Mouse (Mus musculus) cerebellum, postnatal 4 days (tissue): ENCODE measurements around the gene Nln.

ENCODE experiments used
- DNase-seq, 2 experiments: peaks; one replicate each; pipeline ENCODE4 v3.0.0; 2022; ENCODE audit warnings: low spot score in 2 of 2, mixed read lengths in 1 of 2

Gene Nln

DNA sequence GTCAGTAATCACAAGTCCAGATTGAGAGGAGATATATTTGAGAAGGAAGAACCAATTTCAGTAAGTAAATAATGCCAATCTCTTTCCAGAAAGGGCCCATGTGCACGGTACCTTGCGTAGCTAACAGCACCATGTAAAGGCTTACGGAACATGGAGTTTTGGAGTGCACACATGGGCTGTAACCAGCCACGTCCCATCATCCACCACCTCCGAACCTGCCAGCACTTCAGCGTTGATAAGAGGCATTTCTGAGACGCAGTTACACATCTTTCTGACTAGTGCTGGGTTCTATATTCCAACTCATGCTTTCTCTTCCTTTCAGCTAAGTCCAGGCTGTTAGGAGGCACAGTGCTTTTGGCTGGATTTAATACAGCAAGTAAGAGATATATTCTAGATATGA is 12.2 kb downstream of the Nln start:
- no peak for DNase-seq

DNA sequence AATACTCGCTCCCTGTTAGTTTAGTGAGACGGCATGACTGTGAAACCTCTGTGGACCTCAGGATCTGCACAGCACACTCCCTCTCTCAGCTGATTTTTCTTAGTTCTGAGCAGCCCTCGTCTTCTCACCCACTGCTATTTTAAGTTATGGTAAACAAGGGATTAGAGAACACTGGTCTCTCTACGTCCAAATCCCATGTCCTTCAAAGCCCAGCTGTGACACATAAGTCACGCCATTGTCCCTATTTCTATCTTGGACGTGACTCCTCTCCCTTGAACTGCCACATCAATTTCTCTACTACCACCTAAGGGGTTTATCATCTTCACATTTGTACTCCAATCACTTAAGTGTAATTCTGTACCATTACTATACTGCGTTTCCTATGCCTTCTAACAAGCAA is 13.5 kb downstream of the Nln start:
- no peak for DNase-seq

DNA sequence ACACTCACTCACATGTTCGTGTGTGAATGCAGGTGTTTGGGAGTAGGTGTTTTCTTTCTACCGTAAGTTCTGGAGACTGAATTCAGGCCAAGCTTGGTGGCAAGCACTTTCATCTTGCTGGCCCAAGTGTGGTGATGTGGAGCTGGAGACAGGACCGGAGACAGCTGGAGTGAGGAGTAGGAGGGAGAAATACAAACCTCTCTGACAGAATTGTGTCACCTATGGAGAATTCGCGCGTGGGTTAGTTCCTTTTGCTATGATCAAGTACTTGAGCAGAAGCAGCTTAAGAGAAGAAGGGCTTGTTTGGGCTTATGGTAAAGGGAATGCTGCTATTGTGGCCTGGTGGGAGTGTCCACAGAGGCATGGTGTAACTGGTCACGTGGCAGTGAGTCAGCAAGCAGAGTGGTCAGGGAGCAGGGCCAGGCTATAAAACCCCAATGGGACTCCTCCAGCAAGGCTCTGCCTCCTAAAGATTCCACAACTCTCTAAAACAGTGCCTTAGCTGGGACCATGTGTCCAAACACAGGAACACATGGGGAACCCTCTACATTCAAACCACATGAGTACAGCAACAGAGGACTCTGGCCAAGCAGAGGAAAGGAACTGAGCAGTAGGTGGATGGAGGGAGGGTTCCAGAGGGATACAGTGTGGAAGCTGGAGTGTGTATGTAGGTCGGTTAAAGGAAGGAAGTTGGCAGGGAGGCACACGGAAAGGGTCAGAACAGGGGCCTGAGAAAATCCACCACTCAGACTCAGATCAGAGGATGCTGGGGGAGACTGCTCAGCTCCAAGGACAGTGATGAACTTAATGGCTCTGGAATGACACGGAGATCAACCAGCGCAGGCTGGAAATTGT is 14.7 kb downstream of the Nln start:
- no peak for DNase-seq

DNA sequence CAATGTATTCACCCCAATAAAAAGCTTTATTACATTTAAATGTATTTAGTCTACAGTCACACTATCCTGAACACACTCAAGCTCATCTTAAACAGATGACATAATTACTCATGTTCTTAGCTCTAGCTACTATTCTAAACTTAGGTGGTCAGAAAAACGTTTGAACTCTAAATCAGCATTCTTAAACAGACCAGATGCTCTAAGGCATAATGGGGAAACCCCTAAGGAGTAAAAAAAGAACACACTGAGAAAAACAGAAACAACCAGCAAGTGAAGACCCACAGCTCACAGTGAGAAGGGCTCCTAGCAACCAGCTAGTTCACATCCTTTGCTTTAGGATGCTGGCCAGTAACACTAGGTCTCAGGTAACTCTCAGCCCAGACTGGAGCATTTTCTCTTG is 17.7 kb downstream of the Nln start:
- no peak for DNase-seq

DNA sequence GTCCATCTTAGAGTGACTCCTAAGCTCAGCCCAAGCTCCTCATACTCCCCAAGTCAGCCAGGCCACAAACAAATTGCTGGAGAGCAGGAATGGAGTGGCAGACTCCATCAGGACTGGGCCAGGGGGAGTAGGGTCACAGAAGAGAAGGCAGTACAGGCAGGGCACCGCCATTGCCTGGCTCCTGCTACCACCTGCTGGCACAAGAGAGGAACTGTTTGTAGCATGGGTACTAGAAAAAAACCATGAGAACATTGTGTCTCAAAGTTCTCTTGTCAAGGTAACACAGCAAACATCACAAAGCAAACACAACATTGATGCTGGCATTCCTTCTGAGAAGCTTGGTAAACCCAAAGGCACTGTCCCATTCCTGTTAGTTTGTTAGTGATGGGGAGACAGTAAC is 20.0 kb downstream of the Nln start:
- DNase-seq = no peak

DNA sequence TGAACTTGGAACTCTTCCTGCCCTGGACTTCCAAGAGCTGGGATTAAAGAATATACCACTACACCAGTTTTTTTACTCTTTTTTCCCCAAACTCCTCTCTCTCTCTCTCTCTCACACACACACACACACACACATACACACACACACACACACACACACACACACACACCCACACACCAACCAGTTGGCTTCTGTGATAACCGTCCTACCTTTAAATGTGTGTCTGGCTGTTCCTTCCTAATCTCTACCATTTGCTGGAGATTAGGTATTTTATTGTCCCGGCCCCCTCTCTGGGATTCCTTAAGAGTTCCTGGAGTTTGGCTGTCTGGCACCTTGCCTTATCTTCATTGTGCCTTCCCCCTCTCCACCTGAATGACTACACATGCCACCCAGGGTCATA is 24.8 kb downstream of the Nln start:
- no peak for DNase-seq

DNA sequence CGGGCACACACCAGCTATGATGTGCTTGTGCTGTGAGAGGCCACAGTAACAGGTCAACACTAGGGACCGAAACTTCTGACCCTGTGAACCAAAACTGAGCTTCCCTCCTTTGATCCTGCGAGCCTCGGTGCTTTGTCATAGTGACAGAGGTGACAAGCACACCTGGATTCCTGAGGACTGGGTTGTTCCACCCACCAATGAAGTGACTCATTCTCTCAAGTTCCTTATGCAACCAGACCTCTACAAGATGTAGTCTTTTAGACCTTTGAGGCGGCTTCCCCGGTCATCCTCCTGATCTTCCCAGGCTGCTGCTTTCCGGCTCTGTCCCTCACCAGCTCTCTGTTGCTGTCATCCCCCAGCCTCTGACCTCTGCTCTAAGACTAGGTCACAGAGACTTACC is 26.9 kb downstream of the Nln start:
- DNase-seq = no peak

DNA sequence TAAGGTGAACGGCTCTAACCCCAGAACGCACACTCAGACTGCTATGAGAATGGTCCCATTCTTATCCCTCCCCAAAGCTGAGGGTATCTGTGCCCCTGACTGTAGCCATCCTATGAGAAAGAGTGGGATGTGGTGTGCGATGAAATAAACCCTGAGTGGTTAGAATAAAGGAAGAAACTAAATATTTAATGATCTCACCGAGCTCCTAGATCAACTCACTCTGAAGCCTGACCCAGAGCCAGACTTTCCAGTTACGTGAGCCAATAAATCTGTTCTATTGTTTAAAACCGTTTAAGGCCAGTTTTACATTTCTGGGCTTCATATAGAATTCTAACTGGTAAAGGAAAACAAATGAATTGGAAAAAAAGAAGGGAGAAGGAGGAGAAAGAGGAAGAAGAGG is 32.4 kb downstream of the Nln start:
- DNase-seq = no peak

DNA sequence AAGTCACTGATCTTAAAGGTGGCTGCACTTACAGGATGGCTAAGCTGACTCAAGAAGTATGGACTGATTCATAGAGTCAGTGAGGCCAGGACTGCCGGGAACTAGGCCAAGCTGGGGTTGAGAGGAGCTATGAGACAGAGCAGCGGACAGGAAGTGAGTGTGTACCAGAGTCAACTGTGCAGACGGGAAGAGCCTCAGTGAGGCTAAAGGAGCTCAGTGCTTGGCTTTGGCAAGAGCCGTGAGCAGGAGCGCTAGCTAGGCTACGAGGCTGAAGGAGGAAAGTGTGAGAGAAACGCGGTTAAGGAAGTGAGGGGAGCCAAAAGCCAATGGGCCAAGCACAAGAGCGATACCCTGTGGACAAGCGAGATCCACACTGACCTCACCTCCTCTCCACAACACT is 34.7 kb downstream of the Nln start:
- no peak for DNase-seq

DNA sequence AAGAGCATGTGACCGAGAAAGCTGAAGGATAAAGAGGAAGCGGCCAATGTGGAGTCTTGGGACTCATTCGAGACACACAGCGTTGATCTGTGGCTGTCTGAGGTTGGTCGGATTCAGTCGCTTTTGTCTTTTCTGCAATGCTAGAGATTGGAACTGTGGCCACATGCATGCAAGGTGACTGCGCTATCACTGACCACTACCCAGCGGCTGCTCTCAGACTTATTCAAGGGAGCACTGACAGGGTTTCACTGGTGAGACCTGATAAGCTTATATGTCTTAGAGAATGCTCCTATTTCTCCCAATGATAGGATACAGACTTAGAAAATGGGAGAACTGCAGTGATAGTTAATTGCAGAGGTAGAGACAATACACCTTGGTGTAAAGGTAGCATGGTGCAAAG is 35.2 kb downstream of the Nln start:
- DNase-seq = no peak

DNA sequence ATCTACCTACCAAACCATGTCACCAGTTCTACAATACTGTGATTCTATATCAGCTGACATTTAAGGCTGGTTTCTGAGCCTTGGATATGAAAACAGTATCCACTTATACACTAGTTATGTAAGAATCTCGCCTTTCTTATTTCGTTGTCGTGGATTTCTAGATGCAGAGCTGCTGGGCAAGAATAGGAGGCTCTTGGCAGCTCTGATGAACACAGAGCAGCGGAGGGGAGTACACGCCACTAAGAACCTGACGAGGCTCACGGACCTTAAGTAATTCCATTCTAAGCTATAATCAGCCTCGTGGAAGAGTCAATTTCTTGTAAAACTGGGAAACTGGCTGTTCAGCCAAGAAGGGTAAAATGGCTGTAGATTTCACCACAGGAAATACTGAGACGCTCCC is 37.1 kb downstream of the Nln start:
- DNase-seq = no peak

DNA sequence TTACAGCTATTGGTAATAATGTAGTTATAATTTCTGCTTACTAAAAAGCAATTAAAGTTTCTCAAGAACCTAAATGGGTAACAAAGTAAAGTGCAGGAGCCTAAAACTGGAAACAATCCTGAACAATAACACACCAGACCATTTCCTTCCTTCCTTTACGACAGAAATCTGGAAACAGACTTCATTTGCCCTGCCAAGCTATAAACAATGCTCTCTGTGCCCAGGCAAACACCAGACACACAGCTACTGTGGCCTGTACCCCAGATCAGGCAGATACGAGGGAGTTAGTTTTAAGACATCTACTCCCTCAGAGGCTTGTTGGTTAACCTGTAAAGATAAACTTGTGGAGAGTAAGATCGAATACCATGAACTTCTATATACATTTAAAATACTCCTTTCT is 38.7 kb downstream of the Nln start:
- DNase-seq = no peak

DNA sequence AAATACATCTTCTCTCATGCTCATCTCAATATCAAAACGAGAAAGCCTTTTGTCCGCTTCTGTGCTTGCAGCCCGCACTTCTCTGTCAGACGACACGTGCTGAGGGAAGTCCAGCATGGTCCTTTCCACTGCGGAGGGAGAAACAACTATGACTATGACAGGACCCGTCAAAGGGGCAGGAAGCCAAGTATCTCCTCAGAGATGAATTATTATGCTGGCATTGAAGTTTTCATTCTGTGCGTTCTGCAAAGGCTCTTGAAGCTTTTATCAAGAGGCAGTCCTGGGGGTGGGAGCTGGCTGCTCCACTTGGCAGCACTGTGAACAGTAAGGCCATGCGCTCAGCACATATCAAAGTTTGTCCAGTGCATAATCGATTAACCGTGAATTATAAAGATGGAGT is 40.2 kb downstream of the Nln start:
- no peak for DNase-seq

DNA sequence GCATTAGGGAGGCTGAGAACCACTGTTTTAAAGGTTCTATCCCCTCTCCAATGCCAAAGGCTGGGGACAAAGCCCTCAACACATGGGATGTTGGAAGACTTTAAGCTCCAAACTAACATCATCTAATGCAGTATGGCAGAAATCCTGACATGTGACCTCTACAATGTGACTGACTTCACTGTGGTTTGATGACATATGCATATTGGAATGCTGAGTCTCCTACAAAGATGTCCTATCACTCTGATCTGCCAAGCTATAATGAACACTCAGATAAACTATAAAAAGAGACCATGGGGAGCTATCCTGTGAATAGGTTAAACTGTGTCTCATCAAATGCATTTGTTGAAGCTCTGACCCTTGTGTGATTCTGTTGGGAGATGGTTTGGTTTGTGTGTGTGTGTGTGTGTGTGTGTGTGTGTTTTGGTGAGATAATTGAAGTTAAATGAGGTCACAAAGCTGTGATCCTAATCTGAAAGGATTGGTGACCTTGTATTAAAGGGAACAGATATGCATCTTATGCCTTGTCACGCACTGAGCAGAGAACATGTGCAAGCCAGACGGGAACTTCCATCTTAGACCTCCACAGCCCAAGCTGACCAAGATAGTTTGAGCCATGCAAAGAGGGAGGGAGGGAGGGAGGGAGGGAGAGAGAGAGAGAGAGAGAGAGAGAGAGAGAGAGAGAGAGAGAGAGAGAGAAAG is 43.6 kb downstream of the Nln start:
- no peak for DNase-seq

DNA sequence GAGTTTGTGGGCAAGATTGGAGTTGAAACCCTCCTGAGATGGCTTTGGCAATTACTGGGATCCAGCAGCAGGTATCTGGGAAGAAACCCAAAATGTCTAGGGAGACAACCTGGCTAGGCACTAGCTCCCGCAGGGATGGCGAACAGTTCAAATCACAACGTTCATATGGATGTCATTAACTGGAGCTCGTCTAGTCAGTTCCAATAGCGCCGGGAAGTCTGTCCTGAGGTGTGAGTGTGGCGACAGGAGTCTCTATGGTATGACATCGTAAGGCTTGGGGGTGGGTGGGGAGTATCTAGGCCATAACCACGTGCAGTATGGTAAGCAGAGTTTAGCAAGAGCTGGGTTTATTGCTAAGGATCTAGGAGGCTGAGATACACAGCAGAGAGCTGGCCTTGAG is 46.4 kb downstream of the Nln start:
- DNase-seq = no peak

DNA sequence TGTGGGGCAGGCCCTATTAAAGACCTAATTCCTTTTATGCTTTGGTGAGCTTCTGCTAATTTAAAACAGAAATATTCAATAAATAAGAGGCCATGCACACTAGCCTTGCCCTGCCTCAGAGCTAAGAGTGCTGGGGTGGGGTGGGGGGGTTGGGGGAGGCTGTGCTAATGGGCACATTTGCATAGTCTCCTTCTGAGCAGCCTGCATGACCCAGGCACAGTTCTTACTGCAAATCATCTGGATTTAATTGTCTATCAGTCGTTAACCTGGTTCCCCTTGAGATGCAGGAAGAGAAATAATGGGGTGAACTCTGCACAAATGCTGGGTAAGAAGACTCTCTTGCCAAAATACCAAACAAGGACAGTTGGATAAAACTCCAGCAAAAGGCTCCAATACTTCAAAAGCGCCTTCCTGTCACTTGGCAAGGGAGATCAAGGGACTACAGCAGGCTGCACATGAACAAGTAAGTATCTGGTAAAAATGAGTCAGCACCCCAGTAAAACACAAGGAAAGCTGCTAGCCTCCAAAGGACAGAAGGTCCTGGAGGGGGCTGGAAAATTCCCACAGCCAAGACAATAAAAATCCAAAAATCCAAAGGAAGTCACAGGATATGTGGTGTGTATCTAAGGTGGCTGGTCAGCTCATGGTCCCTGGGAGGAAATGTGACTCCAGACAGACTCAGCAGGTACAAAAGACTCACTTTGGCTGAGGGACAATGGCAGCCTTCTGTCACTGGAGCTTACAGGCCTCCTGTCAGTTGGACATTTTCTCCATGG is 47.3 kb downstream of the Nln start:
- no peak for DNase-seq

DNA sequence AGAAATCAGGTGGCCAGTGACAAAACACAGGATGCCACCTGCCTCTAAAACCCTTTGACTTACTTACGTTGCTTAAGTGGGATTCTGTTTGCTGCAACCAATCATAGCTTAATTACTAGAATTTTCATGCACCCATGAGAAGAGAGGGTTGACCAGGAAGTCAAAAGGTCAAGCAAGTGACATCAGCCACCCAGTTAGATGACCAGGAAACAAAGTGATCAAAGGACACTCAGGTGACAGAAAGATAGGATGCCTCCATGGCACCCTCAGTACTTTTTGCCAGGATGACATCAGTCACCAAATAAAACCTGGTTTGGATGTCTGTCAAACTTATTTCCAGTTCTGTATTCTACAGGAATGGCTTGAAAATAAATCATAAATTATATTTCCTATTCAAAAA is 49.2 kb downstream of the Nln start:
- no peak for DNase-seq

DNA sequence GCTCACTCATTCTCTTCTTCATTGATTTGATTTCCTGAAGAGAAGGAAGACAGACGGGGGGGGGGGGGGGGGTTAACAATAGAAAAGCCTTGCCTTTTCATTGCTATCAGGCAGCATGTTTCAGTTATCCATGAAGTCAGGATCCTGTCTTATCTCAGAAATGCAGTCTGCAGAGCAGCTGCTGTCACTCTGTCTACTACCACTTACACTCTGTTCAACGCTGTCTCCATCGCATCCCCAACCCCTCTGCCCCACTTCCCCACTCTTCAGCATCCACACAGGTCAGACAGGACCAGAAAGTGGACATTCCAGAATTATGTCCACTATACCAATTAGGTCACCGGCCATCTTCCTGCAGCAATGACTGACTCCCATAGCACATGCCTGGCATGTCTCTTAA is 49.9 kb downstream of the Nln start:
- no peak for DNase-seq

DNA sequence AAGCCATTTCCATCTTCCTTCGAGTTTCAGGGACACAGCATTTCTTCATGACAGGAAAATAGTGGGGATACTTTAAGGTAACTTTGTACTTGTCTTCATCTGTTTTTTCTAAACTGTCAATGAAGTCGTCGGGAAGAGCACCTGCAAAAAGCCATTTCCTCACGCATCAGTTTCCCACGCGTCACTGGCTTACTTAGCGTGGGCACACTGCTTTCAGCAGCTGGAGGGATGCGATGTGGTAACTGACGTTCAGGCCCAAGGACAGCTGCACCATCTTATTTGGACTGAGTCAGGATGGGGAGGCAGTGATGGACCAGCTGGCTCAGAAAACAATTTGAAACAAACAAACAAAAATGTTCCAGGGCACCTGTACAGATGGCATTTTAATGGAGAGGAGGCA is 50.7 kb downstream of the Nln start:
- no peak for DNase-seq

DNA sequence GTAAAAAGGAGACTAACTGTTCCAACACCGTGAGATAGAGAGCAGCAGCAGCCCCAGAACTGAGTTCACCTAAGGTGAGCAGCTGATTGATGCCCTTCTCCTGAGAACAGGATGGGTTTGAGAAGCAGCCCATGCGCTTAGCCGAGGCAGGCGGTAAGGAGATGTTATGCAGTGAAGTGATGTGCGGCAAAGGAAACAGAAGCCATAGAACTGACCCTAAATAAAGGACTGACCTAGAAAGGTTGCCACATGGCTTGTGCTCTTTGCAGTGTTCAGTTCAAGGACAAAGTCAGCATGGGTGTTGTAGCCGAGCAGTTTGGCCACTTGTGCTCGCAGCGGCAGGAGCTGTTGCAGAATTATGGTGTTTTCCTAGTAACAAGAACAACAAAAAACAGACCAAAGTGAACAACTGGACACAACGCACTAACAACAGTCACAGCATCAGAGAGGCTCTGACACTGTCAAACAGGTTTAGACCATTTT is 57.1 kb downstream of the Nln start:
- no peak for DNase-seq

DNA sequence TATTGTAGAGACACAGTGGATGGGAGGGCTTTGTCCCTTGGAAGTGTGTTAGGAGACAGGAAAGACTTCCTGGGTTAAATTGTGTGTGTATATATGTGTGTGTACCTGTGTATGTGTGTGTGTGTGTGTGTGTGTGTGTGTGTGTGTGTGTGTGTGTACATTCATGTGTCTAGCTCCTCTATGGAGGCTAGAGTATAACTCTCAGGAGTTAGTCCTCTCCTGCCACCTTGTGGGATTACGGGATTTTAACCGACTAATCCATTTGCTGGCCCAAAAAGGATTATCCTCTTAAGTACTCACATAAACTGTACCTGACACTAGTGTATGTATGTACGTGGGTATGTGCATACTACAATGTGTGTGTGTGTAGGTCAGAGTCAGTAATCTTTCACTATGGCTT is 60.6 kb downstream of the Nln start:
- no peak for DNase-seq

DNA sequence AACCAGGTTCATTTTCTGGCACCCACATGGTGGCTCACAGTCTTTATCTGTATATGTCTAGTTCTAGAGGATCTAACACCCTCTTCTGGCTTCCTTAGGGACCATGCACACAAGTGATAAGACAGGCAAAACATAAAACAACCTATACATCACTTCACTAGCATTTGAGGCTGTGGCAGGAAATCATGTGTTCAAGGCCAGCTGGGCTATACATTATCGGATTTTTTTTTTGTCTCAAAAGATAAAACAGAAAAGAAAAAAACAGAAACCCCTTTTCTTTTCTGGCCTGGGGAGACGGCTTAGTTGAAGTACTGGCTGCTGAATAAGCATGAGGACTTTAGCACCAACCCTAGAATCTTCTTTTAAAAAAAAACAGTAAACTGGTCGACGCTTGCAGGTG is 64.3 kb downstream of the Nln start:
- no peak for DNase-seq

DNA sequence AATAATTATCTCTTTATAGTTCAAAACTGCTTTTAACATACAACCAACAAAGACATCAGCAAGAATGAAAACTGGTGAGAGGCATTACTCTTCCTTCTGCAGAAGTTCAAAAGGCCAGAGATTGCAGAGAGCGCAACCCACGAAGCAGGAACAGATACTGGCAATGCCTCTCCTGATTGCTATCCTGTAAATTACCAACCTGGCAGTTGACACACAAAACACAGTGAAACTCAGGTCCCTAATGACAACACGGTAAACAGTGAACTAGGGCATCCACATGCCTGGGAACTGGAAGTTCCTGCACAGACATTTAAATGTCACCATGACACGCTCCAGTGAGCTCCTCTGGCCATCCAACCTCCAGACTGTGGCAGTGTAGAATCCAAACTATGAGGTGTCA is 65.1 kb downstream of the Nln start:
- no peak for DNase-seq
